Mouse (Mus musculus) heart, postnatal 0 days (tissue): ENCODE results near the gene Lnx2. TPM values are rescaled to one million over a fixed set of nuclear protein-coding genes. Genes with fewer than 3 reads are reported as not detected.

ENCODE experiments used
- ATAC-seq: fragments of 200-750 bp; cut with Nextera tagmentation; 2 replicates; pipeline ENCODE4 v1.8.0; 2017; ENCODE audit warnings: low read depth, moderate number of reproducible peaks, moderate library complexity; ENCODE audit not compliant: insufficient read depth
- DNase-seq: peaks from one replicate; pipeline ENCODE4 v3.0.0-alpha.2; 2016; ENCODE audit warnings: low spot score
- H3K27ac ChIP-seq: fragments of 300-500 bp; sonication (generic); 2 replicates; pipeline ENCODE4 v1.5.1; 2014; ENCODE audit warnings: low read depth, mild to moderate bottlenecking
- H3K27me3 ChIP-seq: fragments of 300-500 bp; sonication (generic); 2 replicates; pipeline ENCODE4 v1.6.1; 2014; ENCODE audit warnings: low read length, mixed read lengths; ENCODE audit not compliant: control insufficient read depth, insufficient read depth
- H3K36me3 ChIP-seq: fragments of 300-500 bp; sonication (generic); replicated peaks from 2 replicates; pipeline ENCODE4 v1.6.1; 2014; ENCODE audit warnings: low read length, mixed read lengths; ENCODE audit not compliant: control insufficient read depth, insufficient read depth
- H3K4me1 ChIP-seq: fragments of 300-500 bp; sonication (generic); 2 replicates; pipeline ENCODE4 v1.6.1; 2014; ENCODE audit warnings: antibody characterized with exemption; ENCODE audit not compliant: control insufficient read depth, insufficient read depth
- H3K4me2 ChIP-seq: fragments of 300-500 bp; sonication (generic); 2 replicates; pipeline ENCODE4 v1.6.1; 2014; ENCODE audit warnings: low read depth, mild to moderate bottlenecking, low read length, moderate library complexity
- H3K4me3 ChIP-seq: fragments of 300-500 bp; sonication (generic); 2 replicates; pipeline ENCODE4 v1.5.1; 2014; ENCODE audit warnings: low read depth, low read length
- H3K9ac ChIP-seq: fragments of 300-500 bp; sonication (generic); replicated peaks from 2 replicates; pipeline ENCODE4 v1.6.1; 2014; ENCODE audit warnings: low read depth, low read length, mixed read lengths
- H3K9me3 ChIP-seq: fragments of 300-500 bp; sonication (generic); replicated peaks from 2 replicates; pipeline ENCODE4 v1.6.1; 2016; ENCODE audit warnings: low read length; ENCODE audit not compliant: control insufficient read depth
- CTCF ChIP-seq: IDR thresholded peaks from 2 replicates; pipeline ENCODE4 v1.5.1; 2016; ENCODE audit warnings: antibody characterized with exemption, control low read depth, low read depth
- EP300 ChIP-seq: IDR thresholded peaks from 2 replicates; pipeline ENCODE4 v1.6.1; 2016; ENCODE audit warnings: antibody characterized with exemption, low read depth
- WGBS: fragments of 180-500 bp; shearing (Covaris S2); extraction: QIAGEN DNeasy Blood & Tissue Kit; methylation state at CpG from one replicate; pipeline ENCODE4 v1.1.7; 2014; 5-methylcytosine and 5-hydroxymethylcytosine counted together
- polyA plus RNA-seq: library from polyadenylated mRNA; unstranded; fragments of >200 nt; fragmentation: Nextera tagmentation; extraction: Ambion mirVana; gene quantifications from 2 replicates; pipeline ENCODE4 v1.2.1, GENCODE M21; 2015
- total RNA-seq: library from RNA; depleted of rRNA; stranded (reverse); fragments of >200 nt; gene quantifications from 2 replicates; pipeline ENCODE4 v1.2.3, GENCODE M21; 2014; ENCODE audit warnings: low replicate concordance

Lnx2 gene
- total and polyA plus RNA-seq, 2 experiments from 2014 or later = 6.5 to 18.0 TPM

DNA sequence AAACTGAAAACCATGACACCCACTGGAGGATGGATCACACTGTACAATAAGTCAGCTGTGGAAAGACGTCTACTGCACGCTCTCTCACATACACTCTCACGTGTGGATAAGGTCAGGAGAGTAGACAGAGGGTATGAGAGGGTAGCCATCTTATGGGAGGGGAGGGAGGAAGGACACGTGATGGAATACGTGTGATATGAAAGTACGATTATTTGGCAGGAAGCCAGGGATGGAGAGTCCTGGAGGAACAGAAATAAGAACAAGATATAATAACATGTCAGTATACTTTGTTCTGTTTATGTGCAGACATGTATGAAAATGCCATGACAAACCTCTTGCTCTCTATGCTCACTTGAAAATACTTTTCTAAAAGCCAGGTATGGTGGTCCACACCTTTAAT lies 41.1 kb downstream of the Lnx2 start:
- peak overlapping the region; percentile 57 for H3K27ac ChIP-seq
- peaks cover 50% of the 10 kb centered on the region for H3K36me3 ChIP-seq

DNA sequence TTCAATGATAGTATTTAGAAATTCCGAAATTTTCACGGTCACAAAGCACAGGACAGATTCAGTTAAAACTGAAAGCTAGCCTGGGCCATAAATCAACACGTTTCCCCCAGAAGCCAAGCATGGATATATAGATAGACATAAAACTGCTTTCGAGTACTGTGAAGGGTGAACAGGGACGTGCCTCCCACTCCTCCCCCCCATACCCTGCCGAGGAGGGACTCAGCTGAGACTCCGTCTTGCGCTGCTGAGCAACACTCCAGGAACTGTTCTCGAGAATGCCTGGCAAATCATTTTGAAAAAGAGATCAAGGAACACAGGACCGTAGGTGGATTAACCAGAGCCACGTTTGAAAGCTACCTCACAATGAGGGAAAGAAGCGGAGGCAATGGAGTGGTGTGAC lies 42.1 kb downstream of the Lnx2 start:
- H3K9me3 ChIP-seq = no peaks in the 10 kb centered on the region
- H3K36me3 ChIP-seq = peaks cover 48% of the 10 kb centered on the region
- no peak overlapping the region for H3K9ac ChIP-seq
- H3K27me3 ChIP-seq = no peaks in the 10 kb centered on the region
- DNase-seq (no peak), ATAC-seq (no peak)
- H3K4me2 ChIP-seq = no peak overlapping the region
- WGBS = 87% methylated on average over 12 of the region's 12 CpGs
- H3K4me1 ChIP-seq = peaks cover 30% of the 10 kb centered on the region
- H3K27ac ChIP-seq = no peak overlapping the region
- no peak overlapping the region for H3K4me3 ChIP-seq
- TF ChIP-seq EP300 (no peak), CTCF (no peak)

More for the DNA sequence above, 41.1 kb downstream of the Lnx2 start:
- Histone ChIP-seq H3K4me3 (no peak overlapping the region), H3K9me3 (no peaks in the 10 kb centered on the region), H3K9ac (no peak overlapping the region), H3K4me2 (no peak overlapping the region), H3K27me3 (no peaks in the 10 kb centered on the region), H3K4me1 (peaks cover 30% of the 10 kb centered on the region)
- DNase-seq = no peak
- TF ChIP-seq CTCF (no peak), EP300 (no peak)
- WGBS = 41% methylated on average over 6 of the region's 6 CpGs
- ATAC-seq = no peak

DNA sequence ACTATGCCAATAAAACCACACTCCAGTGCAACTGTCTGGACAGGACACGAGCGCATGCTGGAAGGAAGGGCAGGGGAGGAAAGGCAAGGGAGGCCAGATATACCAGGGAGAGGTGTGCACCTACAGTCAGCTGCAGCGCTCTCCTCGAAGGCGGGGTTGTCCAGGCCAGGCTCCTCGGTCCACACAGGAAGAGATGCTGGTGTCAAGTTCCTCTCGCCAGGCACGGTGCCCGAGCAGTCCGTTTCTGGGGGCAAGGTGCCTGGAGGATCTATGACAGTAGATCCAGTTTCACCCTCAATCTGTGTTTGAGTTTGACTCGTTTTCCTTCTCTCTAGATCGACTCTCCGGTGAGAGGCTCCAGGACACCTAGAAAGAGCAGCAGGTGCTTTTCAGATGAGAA lies 43.2 kb downstream of the Lnx2 start:
- TF ChIP-seq CTCF (no peak), EP300 (no peak)
- peaks cover 27% of the 10 kb centered on the region for H3K4me1 ChIP-seq
- H3K27ac ChIP-seq = no peak overlapping the region
- H3K36me3 ChIP-seq = peaks cover 56% of the 10 kb centered on the region
- ATAC-seq (no peak), DNase-seq (no peak)
- H3K4me3 ChIP-seq = no peak overlapping the region
- H3K27me3 ChIP-seq = no peaks in the 10 kb centered on the region
- WGBS = 78% methylated on average over 13 of the region's 13 CpGs
- H3K9ac ChIP-seq = no peak overlapping the region
- no peaks in the 10 kb centered on the region for H3K9me3 ChIP-seq
- no peak overlapping the region for H3K4me2 ChIP-seq

DNA sequence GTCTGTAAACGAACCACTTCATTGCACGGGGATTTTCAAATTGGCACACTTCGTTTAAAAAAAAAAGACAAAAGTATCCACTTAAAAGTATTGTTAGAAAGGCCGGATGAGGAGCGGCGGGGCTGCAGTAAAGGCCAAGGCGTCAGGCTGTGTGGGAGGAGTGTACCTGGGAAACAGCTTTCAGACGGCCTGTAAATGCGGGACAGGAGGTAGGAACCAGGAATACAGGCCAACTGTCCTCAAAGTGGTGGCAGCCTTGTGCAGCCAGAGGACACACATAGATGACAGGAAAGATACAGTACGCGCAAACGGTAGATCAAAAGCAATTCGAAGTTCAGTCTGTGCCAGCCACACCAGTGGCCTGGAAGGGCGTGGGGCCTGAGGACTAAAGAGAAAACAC lies 45.1 kb downstream of the Lnx2 start:
- H3K4me2 ChIP-seq = no peak overlapping the region
- no peak overlapping the region for H3K27ac ChIP-seq
- H3K36me3 ChIP-seq = peaks cover 75% of the 10 kb centered on the region
- DNase-seq (no peak), ATAC-seq (no peak)
- H3K9ac ChIP-seq = no peak overlapping the region
- H3K4me1 ChIP-seq = peaks cover 8% of the 10 kb centered on the region; the same call in 1 of the 2 replicates
- no peaks in the 10 kb centered on the region for H3K9me3 ChIP-seq
- H3K27me3 ChIP-seq = no peaks in the 10 kb centered on the region
- WGBS = 83% methylated on average over 14 of the region's 14 CpGs
- no peak overlapping the region for H3K4me3 ChIP-seq
- TF ChIP-seq CTCF (no peak), EP300 (no peak)

DNA sequence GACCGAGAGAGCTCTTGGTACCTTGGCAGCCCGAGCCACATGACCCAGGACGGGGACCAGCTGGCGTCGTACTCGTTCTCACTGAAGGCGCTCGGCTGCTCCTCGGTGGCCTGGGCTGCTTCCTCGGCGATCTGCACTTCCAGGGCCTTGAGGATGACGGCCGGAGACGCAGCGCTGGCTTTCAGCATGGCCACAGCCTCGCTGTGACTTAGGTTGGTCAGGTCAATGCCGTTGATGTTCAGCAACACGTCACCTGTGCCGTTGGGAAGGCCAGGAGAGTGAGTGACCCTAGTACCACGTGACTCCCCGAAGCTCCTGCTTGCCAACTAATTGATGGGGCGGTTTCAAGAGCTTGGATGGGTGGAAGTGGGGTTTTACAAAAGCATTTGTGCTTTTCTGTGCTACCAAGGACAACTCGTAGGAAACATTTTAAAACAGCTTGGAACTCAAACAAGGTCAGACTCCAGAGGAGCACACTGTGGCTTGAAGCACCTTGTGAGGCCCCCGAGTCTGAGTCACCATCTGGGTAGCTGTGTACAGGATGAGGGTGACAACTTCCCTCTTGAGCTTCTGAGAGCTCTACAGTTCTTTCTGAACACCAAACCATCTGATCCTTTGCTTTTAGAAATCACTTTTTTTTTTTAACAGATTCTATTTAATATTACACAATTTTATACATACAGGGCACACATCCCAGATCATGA lies 51.9 kb downstream of the Lnx2 start:
- no peak for ATAC-seq
- no peak overlapping the region for H3K9ac ChIP-seq

More for the DNA sequence above, 51.9 kb downstream of the Lnx2 start:
- no peaks in the 10 kb centered on the region for H3K9me3 ChIP-seq
- H3K4me3 ChIP-seq = no peak overlapping the region
- WGBS = 77% methylated on average over 24 of the region's 24 CpGs
- DNase-seq = no peak
- H3K27ac ChIP-seq = no peak overlapping the region
- H3K36me3 ChIP-seq = peaks cover 78% of the 10 kb centered on the region
- no peaks in the 10 kb centered on the region for H3K4me1 ChIP-seq
- no peak for TF ChIP-seq EP300
- TF ChIP-seq CTCF = no peak
- H3K4me2 ChIP-seq = no peak overlapping the region
- H3K27me3 ChIP-seq = no peaks in the 10 kb centered on the region
